Mouse (Mus musculus): ENCODE measurements around the gene Stx8.
A peak's percentile ranks its signal among the peaks of the same experiment; 100 is the strongest.

The Stx8 gene

GRCm38 (mm10) chr11:68082756-68083155, 116.8 kb downstream of the Stx8 start:
- DNase-seq (ENCODE audit: extremely low spot score, low read depth, low spot score): no peak

GRCm38 (mm10) chr11:68083562-68083961, 117.6 kb downstream of the Stx8 start:
- DNase-seq (ENCODE audit: extremely low spot score, low read depth, low spot score): no peak

GRCm38 (mm10) chr11:68086221-68086620, 120.2 kb downstream of the Stx8 start:
- DNase-seq (ENCODE audit: extremely low spot score, low read depth, low spot score): no peak

- no peak for DNase-seq (ENCODE audit: extremely low spot score, low read depth, low spot score)
Measured at GRCm38 (mm10) chr11:68089426-68089825, 123.4 kb downstream of the Stx8 start.

GRCm38 (mm10) chr11:68089885-68090592, 124.0 kb downstream of the Stx8 start:
- DNase-seq (ENCODE audit: extremely low spot score, low read depth, low spot score): peak; percentile 30

GRCm38 (mm10) chr11:68091975-68092759, 126.2 kb downstream of the Stx8 start:
- no peak for DNase-seq (ENCODE audit: extremely low spot score, low read depth, low spot score)

GRCm38 (mm10) chr11:68101598-68101997, 135.6 kb downstream of the Stx8 start:
- DNase-seq (ENCODE audit: extremely low spot score, low read depth, low spot score): no peak

GRCm38 (mm10) chr11:68103480-68103879, 137.5 kb downstream of the Stx8 start:
- no peak for DNase-seq (ENCODE audit: extremely low spot score, low read depth, low spot score)

GRCm38 (mm10) chr11:68106053-68106452, 140.1 kb downstream of the Stx8 start:
- no peak for DNase-seq (ENCODE audit: extremely low spot score, low read depth, low spot score)

GRCm38 (mm10) chr11:68113454-68114100, 147.6 kb downstream of the Stx8 start:
- no peak for DNase-seq (ENCODE audit: extremely low spot score, low read depth, low spot score)

- DNase-seq (ENCODE audit: extremely low spot score, low read depth, low spot score): no peak
Measured at GRCm38 (mm10) chr11:68114202-68114601, 148.2 kb downstream of the Stx8 start.

GRCm38 (mm10) chr11:68116157-68116556, 150.2 kb downstream of the Stx8 start:
- no peak for DNase-seq (ENCODE audit: extremely low spot score, low read depth, low spot score)

- DNase-seq (ENCODE audit: extremely low spot score, low read depth, low spot score): no peak
Measured at GRCm38 (mm10) chr11:68117878-68118660, 152.1 kb downstream of the Stx8 start.

- DNase-seq (ENCODE audit: extremely low spot score, low read depth, low spot score): no peak
Measured at GRCm38 (mm10) chr11:68118679-68119078, 152.7 kb downstream of the Stx8 start.

GRCm38 (mm10) chr11:68119136-68119535, 153.1 kb downstream of the Stx8 start:
- DNase-seq (ENCODE audit: extremely low spot score, low read depth, low spot score): no peak

- no peak for DNase-seq (ENCODE audit: extremely low spot score, low read depth, low spot score)
Measured at GRCm38 (mm10) chr11:68121260-68121659, 155.3 kb downstream of the Stx8 start.

GRCm38 (mm10) chr11:68121660-68122059, 155.7 kb downstream of the Stx8 start:
- no peak for DNase-seq (ENCODE audit: extremely low spot score, low read depth, low spot score)

GRCm38 (mm10) chr11:68126071-68126470, 160.1 kb downstream of the Stx8 start:
- no peak for DNase-seq (ENCODE audit: extremely low spot score, low read depth, low spot score)

GRCm38 (mm10) chr11:68134494-68134893, 168.5 kb downstream of the Stx8 start:
- no peak for DNase-seq (ENCODE audit: extremely low spot score, low read depth, low spot score)

GRCm38 (mm10) chr11:68135350-68135749, 169.4 kb downstream of the Stx8 start:
- DNase-seq (ENCODE audit: extremely low spot score, low read depth, low spot score): no peak

GRCm38 (mm10) chr11:68136687-68137086, 170.7 kb downstream of the Stx8 start:
- no peak for DNase-seq (ENCODE audit: extremely low spot score, low read depth, low spot score)
